Mouse (Mus musculus) neural tube, embryonic 12.5 days (tissue): ENCODE data around the gene Fscn1. TPM values are rescaled to one million over a fixed set of nuclear protein-coding genes. Genes with fewer than 3 reads are reported as not detected.

Experiments
- ATAC-seq: fragments of 200-750 bp; cut with Nextera tagmentation; 2 replicates; pipeline ENCODE4 v1.8.0; 2017; ENCODE audit warnings: low read depth, mild to moderate bottlenecking, moderate TSS enrichment, moderate library complexity; ENCODE audit not compliant: low FRiP score
- H3K27ac ChIP-seq: fragments of 300-500 bp; sonication (generic); 2 replicates; pipeline ENCODE4 v1.5.1; 2016
- H3K27me3 ChIP-seq: fragments of 300-500 bp; sonication (generic); replicated peaks from 2 replicates; pipeline ENCODE4 v1.6.1; 2016; ENCODE audit warnings: mild to moderate bottlenecking
- H3K36me3 ChIP-seq: fragments of 300-500 bp; sonication (generic); 2 replicates; pipeline ENCODE4 v1.6.1; 2016; ENCODE audit warnings: mild to moderate bottlenecking
- H3K4me1 ChIP-seq: fragments of 300-500 bp; sonication (generic); 2 replicates; pipeline ENCODE4 v1.6.1; 2016
- H3K4me2 ChIP-seq: fragments of 300-500 bp; sonication (generic); replicated peaks from 2 replicates; pipeline ENCODE4 v1.6.1; 2016; ENCODE audit warnings: mild to moderate bottlenecking
- H3K4me3 ChIP-seq: fragments of 300-500 bp; sonication (generic); 2 replicates; pipeline ENCODE4 v1.5.1; 2016
- H3K9ac ChIP-seq: fragments of 300-500 bp; sonication (generic); 2 replicates; pipeline ENCODE4 v1.6.1; 2016; ENCODE audit warnings: mild to moderate bottlenecking
- H3K9me3 ChIP-seq: fragments of 300-500 bp; sonication (generic); 2 replicates; pipeline ENCODE4 v1.6.1; 2016; ENCODE audit warnings: mild to moderate bottlenecking
- WGBS: fragments of 180-500 bp; shearing (Covaris S2); methylation state at CpG from one replicate; pipeline ENCODE4 v1.1.7; 2016; 5-methylcytosine and 5-hydroxymethylcytosine counted together
- polyA plus RNA-seq: library from polyadenylated mRNA; unstranded; fragments of >200 nt; fragmentation: Nextera tagmentation; extraction: Ambion mirVana; gene quantifications from 2 replicates; pipeline ENCODE4 v1.2.1, GENCODE M21; 2016

Fscn1 gene
- 733 and 746 TPM in 2 replicates for polyA plus RNA-seq

- Histone ChIP-seq H3K27ac (peak within 1 kb of the TSS; percentile 87), H3K4me1 (peaks cover 20% of the 10 kb centered on the region), H3K4me3 (peak within 1 kb of the TSS; percentile 96), H3K9me3 (no peaks in the 10 kb centered on the region), H3K9ac (peak within 1 kb of the TSS; percentile 98), H3K4me2 (peak within 1 kb of the TSS; percentile 98), H3K27me3 (no peaks in the 10 kb centered on the region), H3K36me3 (peaks cover 4% of the 10 kb centered on the region; the same call in 1 of the 2 replicates)
- peak; percentile 56 for ATAC-seq
- WGBS = 7% methylated on average over 44 of the region's 44 CpGs
Observed at GRCm38 (mm10) chr5:142959576-142960556, at the start of gene Fscn1. TSS of gene Fscn1 (plus strand) at chr5:142960343.

- H3K9me3 ChIP-seq = no peaks in the 10 kb centered on the region
- H3K4me2 ChIP-seq = no peak overlapping the region
- H3K27me3 ChIP-seq = no peaks in the 10 kb centered on the region
- H3K27ac ChIP-seq = no peak overlapping the region
- H3K4me1 ChIP-seq = peaks cover 30% of the 10 kb centered on the region
- no peaks in the 10 kb centered on the region for H3K36me3 ChIP-seq
- ATAC-seq = no peak
- 87% methylated on average over 2 of the region's 2 CpGs for WGBS
- no peak overlapping the region for H3K4me3 ChIP-seq
- H3K9ac ChIP-seq = no peak overlapping the region
Observed at GRCm38 (mm10) chr5:142911629-142912028, 48.5 kb upstream of the Fscn1 start.

DNA sequence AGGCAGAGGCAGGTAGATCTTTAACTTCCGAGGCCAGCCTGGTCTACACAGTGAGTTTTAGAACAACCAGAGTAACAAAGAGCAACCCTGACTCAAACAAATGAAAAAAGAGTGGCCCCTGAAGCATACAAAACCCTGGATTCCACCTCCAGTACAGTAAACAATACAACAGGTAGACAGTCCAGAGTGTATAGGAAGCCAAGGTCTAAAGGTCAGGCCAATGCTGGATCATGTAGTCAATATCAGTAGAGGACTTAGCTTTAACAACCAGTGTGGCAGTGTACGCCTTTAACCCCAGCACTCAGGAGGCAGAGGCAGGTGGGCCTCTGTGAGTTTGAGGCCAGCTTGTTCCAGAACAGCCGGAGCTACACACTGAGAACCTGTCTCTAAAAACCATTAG, 47.8 kb upstream of the Fscn1 start:
- Histone ChIP-seq H3K4me2 (no peak overlapping the region), H3K36me3 (no peaks in the 10 kb centered on the region)
- no peak for ATAC-seq

DNA sequence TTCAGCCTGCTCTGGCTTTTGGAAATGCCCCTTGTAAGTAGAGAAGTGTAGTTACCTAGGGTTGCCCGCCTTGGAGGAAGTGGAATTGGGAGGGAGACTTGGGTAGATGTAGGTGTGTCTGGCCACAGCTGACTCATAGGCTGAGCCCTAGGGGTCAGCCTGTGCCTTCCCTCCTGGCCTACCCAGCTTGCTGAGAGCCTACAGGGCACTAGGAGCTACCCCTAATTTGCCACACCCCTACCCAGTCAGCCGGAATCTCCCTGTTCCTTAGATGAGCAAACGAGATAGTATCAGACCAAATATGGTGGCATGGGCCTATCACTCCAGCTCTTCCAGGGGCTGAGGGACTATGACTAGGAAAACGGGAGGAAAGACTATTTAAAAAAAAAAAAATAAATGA, 47.4 kb upstream of the Fscn1 start:
- ATAC-seq = no peak

More for the DNA sequence above, 47.8 kb upstream of the Fscn1 start:
- Histone ChIP-seq H3K4me1 (peaks cover 25% of the 10 kb centered on the region), H3K27ac (no peak overlapping the region), H3K4me3 (no peak overlapping the region), H3K27me3 (no peaks in the 10 kb centered on the region), H3K9me3 (no peaks in the 10 kb centered on the region), H3K9ac (no peak overlapping the region)
- 90% methylated on average over 3 of the region's 3 CpGs for WGBS

GRCm38 (mm10) chr5:142915231-142915630, 44.9 kb upstream of the Fscn1 start:
- Histone ChIP-seq H3K4me3 (no peak overlapping the region), H3K9me3 (no peaks in the 10 kb centered on the region), H3K36me3 (no peaks in the 10 kb centered on the region), H3K27ac (no peak overlapping the region), H3K4me2 (no peak overlapping the region), H3K27me3 (no peaks in the 10 kb centered on the region), H3K9ac (no peak overlapping the region), H3K4me1 (no peaks in the 10 kb centered on the region)
- no peak for ATAC-seq
- 94% methylated on average over 11 of the region's 11 CpGs for WGBS

More for the DNA sequence above, 47.4 kb upstream of the Fscn1 start:
- peaks cover 21% of the 10 kb centered on the region for H3K4me1 ChIP-seq
- no peak overlapping the region for H3K27ac ChIP-seq
- no peak overlapping the region for H3K4me2 ChIP-seq
- 89% methylated on average over 4 of the region's 4 CpGs for WGBS
- H3K9ac ChIP-seq = no peak overlapping the region
- H3K36me3 ChIP-seq = no peaks in the 10 kb centered on the region
- no peaks in the 10 kb centered on the region for H3K9me3 ChIP-seq
- no peaks in the 10 kb centered on the region for H3K27me3 ChIP-seq
- no peak overlapping the region for H3K4me3 ChIP-seq

DNA sequence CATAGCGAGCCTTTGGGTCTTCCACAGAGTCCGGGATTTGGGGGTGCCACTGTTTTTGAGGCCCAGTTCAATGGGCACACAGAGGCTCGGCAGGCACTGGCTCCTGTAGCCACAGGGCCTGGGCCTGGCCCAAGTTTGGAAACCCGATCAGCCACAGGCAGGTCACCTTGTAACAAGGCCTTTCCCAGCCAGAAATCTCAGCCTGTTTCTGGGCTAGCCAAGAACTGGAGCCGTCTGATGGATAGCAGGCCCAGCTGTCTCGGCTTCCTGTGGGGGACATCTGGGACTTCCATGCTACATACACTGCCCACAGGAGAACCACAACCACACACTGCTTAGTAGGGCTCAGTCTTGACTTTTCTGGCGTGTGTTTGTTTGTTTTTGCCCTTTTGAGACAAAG, 43.5 kb upstream of the Fscn1 start:
- ATAC-seq = no peak
- H3K4me3 ChIP-seq = no peak overlapping the region
- no peaks in the 10 kb centered on the region for H3K36me3 ChIP-seq
- no peak overlapping the region for H3K9ac ChIP-seq
- no peak overlapping the region for H3K27ac ChIP-seq
- H3K4me1 ChIP-seq = no peaks in the 10 kb centered on the region
- no peaks in the 10 kb centered on the region for H3K9me3 ChIP-seq
- no peaks in the 10 kb centered on the region for H3K27me3 ChIP-seq
- H3K4me2 ChIP-seq = no peak overlapping the region
- 89% methylated on average over 7 of the region's 7 CpGs for WGBS

DNA sequence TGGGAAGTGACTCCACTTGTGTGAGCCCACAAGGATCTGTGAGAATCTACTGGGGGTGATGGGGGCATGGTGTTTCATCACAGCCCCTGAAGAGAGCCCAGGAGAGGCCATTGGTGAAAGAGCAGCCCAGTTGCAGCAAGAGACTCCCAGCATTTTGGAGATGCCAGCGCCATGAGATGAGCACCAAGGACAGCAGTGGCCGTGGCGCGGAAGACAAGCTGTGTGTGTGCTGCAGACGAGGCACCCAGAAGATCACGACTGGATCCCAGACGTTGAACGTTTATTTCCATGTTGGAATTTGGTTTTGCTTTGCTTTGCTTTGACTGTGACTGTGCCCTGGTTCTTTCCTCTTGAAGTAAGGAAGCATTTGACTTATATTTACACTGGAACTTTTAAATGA, 42.7 kb upstream of the Fscn1 start:
- H3K9ac ChIP-seq = no peak overlapping the region
- no peak overlapping the region for H3K4me3 ChIP-seq
- H3K27me3 ChIP-seq = no peaks in the 10 kb centered on the region
- no peaks in the 10 kb centered on the region for H3K9me3 ChIP-seq
- no peak overlapping the region for H3K27ac ChIP-seq
- WGBS = 89% methylated on average over 8 of the region's 8 CpGs
- no peak for ATAC-seq
- no peak overlapping the region for H3K4me2 ChIP-seq
- H3K36me3 ChIP-seq = no peaks in the 10 kb centered on the region
- H3K4me1 ChIP-seq = no peaks in the 10 kb centered on the region

- Histone ChIP-seq H3K27me3 (no peaks in the 10 kb centered on the region), H3K4me1 (no peaks in the 10 kb centered on the region), H3K4me3 (no peak overlapping the region), H3K9ac (no peak overlapping the region), H3K36me3 (no peaks in the 10 kb centered on the region), H3K4me2 (no peak overlapping the region), H3K9me3 (no peaks in the 10 kb centered on the region), H3K27ac (no peak overlapping the region)
- no peak for ATAC-seq
- whole genome bisulfite sequencing = 74% methylated on average over 8 of the region's 8 CpGs
Observed at GRCm38 (mm10) chr5:142920311-142921073, 39.7 kb upstream of the Fscn1 start.

DNA sequence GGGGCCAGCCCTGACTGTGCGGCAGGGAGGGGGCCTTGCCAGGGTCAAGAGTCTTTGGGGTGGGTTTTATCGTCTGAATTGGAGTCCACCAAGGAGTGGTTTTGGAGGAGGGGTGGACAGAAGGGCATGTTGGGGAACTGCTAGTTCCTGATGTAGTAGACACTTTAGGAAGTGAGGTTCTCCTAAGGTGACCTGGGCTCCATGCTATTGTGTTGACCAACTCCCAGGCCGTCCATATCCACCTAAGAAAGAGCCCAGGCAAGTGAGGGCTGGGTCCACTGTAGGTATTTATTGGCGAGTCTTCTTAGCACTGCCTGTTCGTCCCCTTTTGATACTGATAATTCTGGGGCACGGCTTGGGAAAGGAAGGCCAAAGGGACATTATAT, 39.1 kb upstream of the Fscn1 start:
- no peak for ATAC-seq
- Histone ChIP-seq H3K27ac (no peak overlapping the region), H3K4me3 (no peak overlapping the region), H3K27me3 (no peaks in the 10 kb centered on the region), H3K4me2 (no peak overlapping the region), H3K4me1 (peaks cover 2% of the 10 kb centered on the region; the same call in 1 of the 2 replicates), H3K36me3 (no peaks in the 10 kb centered on the region), H3K9me3 (no peaks in the 10 kb centered on the region), H3K9ac (no peak overlapping the region)
- WGBS = 85% methylated on average over 6 of the region's 6 CpGs

GRCm38 (mm10) chr5:142922251-142922650, 37.9 kb upstream of the Fscn1 start:
- H3K4me1 ChIP-seq = peaks cover 7% of the 10 kb centered on the region; the same call in 1 of the 2 replicates
- no peak overlapping the region for H3K4me3 ChIP-seq
- H3K27ac ChIP-seq = no peak overlapping the region
- WGBS = 89% methylated on average over 5 of the region's 5 CpGs
- H3K27me3 ChIP-seq = no peaks in the 10 kb centered on the region
- H3K36me3 ChIP-seq = no peaks in the 10 kb centered on the region
- no peak overlapping the region for H3K4me2 ChIP-seq
- no peak overlapping the region for H3K9ac ChIP-seq
- no peak for ATAC-seq
- no peaks in the 10 kb centered on the region for H3K9me3 ChIP-seq

DNA sequence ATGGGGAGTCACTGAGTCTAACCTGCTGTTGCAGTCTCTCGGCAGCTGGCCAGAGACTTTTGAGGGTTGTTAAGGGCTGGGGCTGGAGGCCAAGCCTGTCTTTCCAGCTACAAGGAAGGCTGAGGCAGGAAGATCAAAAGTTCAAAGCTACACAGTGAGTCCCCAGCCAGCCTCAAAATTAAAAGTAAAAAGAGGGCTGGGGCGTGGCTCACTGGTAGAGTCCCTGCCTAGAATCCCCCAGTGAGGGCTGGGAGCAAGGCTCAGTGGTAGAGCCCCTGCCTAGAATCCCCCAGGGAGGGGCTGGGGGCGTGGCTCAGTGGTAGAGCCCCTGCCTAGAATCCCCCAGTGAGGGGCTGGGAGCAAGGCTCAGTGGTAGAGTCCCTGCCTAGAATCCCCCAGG, 36.4 kb upstream of the Fscn1 start:
- Histone ChIP-seq H3K9ac (no peak overlapping the region), H3K4me1 (peaks cover 9% of the 10 kb centered on the region), H3K4me3 (no peak overlapping the region), H3K9me3 (no peaks in the 10 kb centered on the region), H3K4me2 (no peak overlapping the region), H3K36me3 (no peaks in the 10 kb centered on the region), H3K27me3 (peaks cover 2% of the 10 kb centered on the region; the same call in 1 of the 2 replicates), H3K27ac (no peak overlapping the region)
- no peak for ATAC-seq
- WGBS = 80% methylated on average over 3 of the region's 3 CpGs

GRCm38 (mm10) chr5:142924336-142924959, 35.7 kb upstream of the Fscn1 start:
- H3K27ac ChIP-seq = no peak overlapping the region
- ATAC-seq = no peak
- peaks cover 3% of the 10 kb centered on the region; the same call in 1 of the 2 replicates for H3K27me3 ChIP-seq
- no peak overlapping the region for H3K4me2 ChIP-seq
- H3K36me3 ChIP-seq = no peaks in the 10 kb centered on the region
- peaks cover 15% of the 10 kb centered on the region for H3K4me1 ChIP-seq
- no peaks in the 10 kb centered on the region for H3K9me3 ChIP-seq
- WGBS = 80% methylated on average over 12 of the region's 12 CpGs
- H3K4me3 ChIP-seq = no peak overlapping the region
- no peak overlapping the region for H3K9ac ChIP-seq
